Mouse (Mus musculus) embryonic facial prominence, embryonic 14.5 days (tissue): ENCODE data around the gene Cd59a. TPM values are rescaled to one million over a fixed set of nuclear protein-coding genes. Genes with fewer than 3 reads are reported as not detected.

Experiments
- ATAC-seq: fragments of 200-750 bp; cut with Nextera tagmentation; 2 replicates; pipeline ENCODE4 v1.8.0; 2017; ENCODE audit warnings: low read depth, moderate number of reproducible peaks, moderate TSS enrichment
- DNase-seq: peaks from one replicate; pipeline ENCODE4 v3.0.0-alpha.2; 2015; ENCODE audit warnings: low spot score
- H3K27ac ChIP-seq: fragments of 300-500 bp; sonication (generic); replicated peaks from 2 replicates; pipeline ENCODE4 v1.5.1; 2014; ENCODE audit warnings: low read depth, mild to moderate bottlenecking, low read length, moderate library complexity
- H3K27me3 ChIP-seq: fragments of 300-500 bp; sonication (generic); replicated peaks from 2 replicates; pipeline ENCODE4 v1.6.1; 2014; ENCODE audit warnings: low read length; ENCODE audit not compliant: control insufficient read depth, insufficient read depth
- H3K36me3 ChIP-seq: fragments of 300-500 bp; sonication (generic); 2 replicates; pipeline ENCODE4 v1.6.1; 2014; ENCODE audit warnings: low read length, mixed read lengths; ENCODE audit not compliant: control insufficient read depth, insufficient read depth
- H3K4me1 ChIP-seq: fragments of 300-500 bp; sonication (generic); 2 replicates; pipeline ENCODE4 v1.6.1; 2014; ENCODE audit warnings: antibody characterized with exemption, low read length; ENCODE audit not compliant: control insufficient read depth, insufficient read depth
- H3K4me2 ChIP-seq: fragments of 300-500 bp; sonication (generic); 2 replicates; pipeline ENCODE4 v1.6.1; 2014; ENCODE audit warnings: low read depth, mild to moderate bottlenecking, low read length, moderate library complexity, mixed read lengths
- H3K4me3 ChIP-seq: fragments of 300-500 bp; sonication (generic); 2 replicates; pipeline ENCODE4 v1.5.1; 2014; ENCODE audit warnings: low read depth, mild to moderate bottlenecking, low read length
- H3K9ac ChIP-seq: fragments of 300-500 bp; sonication (generic); 2 replicates; pipeline ENCODE4 v1.6.1; 2014; ENCODE audit warnings: low read depth, mild to moderate bottlenecking, low read length, moderate library complexity, mixed read lengths
- H3K9me3 ChIP-seq: fragments of 300-500 bp; sonication (generic); 2 replicates; pipeline ENCODE4 v1.6.1; 2016; ENCODE audit warnings: low read length; ENCODE audit not compliant: control insufficient read depth
- WGBS: fragments of 180-500 bp; shearing (Covaris S2); extraction: QIAGEN DNeasy Blood & Tissue Kit; methylation state at CpG from one replicate; pipeline ENCODE4 v1.1.7; 2014; 5-methylcytosine and 5-hydroxymethylcytosine counted together
- polyA plus RNA-seq: library from polyadenylated mRNA; unstranded; fragments of >200 nt; fragmentation: Nextera tagmentation; extraction: Ambion mirVana; gene quantifications from 2 replicates; pipeline ENCODE4 v1.2.1, GENCODE M21; 2014

Gene Cd59a
- polyA plus RNA-seq, 1 experiment from 2014 or later = 23.5 TPM

- Histone ChIP-seq H3K27ac (no peak overlapping the region), H3K4me1 (0 out of 2 replicates have a peak, but pooled peaks cover 5% of the 10 kb centered on the region), H3K36me3 (no peaks in the 10 kb centered on the region), H3K9ac (peak overlapping the region; percentile 69; the same call in 1 of the 2 replicates), H3K4me2 (peak overlapping the region; percentile 94), H3K27me3 (no peaks in the 10 kb centered on the region), H3K4me3 (peak overlapping the region; percentile 64), H3K9me3 (no peaks in the 10 kb centered on the region)
- no peak for DNase-seq
- WGBS = 40% methylated on average over 3 of the region's 3 CpGs
- ATAC-seq = no peak
Observed at GRCm38 (mm10) chr2:104123540-104123939, 27.9 kb downstream of the Cd59a start.

- WGBS = 68% methylated on average over 5 of the region's 5 CpGs
- no peak overlapping the region for H3K4me3 ChIP-seq
- no peaks in the 10 kb centered on the region for H3K27me3 ChIP-seq
Observed at GRCm38 (mm10) chr2:104124071-104124470, 28.5 kb downstream of the Cd59a start.

DNA sequence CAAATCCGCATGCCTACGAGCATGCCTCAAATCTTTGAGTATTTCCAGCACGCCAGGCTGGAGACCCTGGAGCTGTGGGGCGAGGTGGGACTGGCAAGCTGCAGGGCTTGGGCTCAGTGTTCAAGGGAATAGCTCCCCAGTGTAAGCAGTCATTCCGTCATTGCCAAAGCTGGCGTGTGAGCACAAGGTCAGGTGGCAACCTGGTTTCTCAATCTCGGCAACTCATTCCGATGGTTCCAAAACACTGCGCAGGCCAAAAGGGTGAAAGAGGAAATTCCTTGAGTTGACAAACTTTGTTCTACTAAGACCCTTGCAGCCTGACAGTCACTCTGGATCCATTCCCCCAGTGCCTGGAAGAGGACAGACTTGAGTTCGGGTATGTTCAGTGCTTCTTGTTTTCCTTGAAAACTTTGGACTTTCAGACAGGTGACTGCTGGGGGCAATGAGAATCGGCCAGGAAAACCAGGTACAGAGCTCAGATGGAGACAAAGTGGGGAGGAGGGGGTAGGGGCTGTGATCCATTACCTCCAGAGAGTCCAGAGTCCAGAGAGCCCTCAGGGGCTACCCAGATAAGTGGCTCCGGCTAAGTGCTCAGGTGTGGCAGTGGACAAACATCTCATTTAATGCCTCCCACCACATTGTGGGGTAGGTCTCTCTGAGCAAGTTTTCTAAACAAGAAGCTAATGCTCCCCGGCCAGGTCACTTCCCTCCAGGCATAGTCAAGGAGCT, 33.4 kb downstream of the Cd59a start:
- Histone ChIP-seq H3K27me3 (no peaks in the 10 kb centered on the region), H3K9me3 (no peaks in the 10 kb centered on the region), H3K36me3 (no peaks in the 10 kb centered on the region), H3K27ac (no peak overlapping the region), H3K4me3 (no peak overlapping the region), H3K4me1 (no peaks in the 10 kb centered on the region), H3K4me2 (no peak overlapping the region), H3K9ac (no peak overlapping the region)
- WGBS = 79% methylated on average over 13 of the region's 13 CpGs
- no peak for ATAC-seq
- DNase-seq = no peak

More at GRCm38 (mm10) chr2:104124071-104124470, 28.5 kb downstream of the Cd59a start:
- no peak overlapping the region for H3K9ac ChIP-seq
- no peak for ATAC-seq
- H3K4me1 ChIP-seq = 0 out of 2 replicates have a peak, but pooled peaks cover 5% of the 10 kb centered on the region
- DNase-seq = no peak
- H3K4me2 ChIP-seq = no peak overlapping the region
- H3K9me3 ChIP-seq = no peaks in the 10 kb centered on the region
- no peak overlapping the region for H3K27ac ChIP-seq
- no peaks in the 10 kb centered on the region for H3K36me3 ChIP-seq

DNA sequence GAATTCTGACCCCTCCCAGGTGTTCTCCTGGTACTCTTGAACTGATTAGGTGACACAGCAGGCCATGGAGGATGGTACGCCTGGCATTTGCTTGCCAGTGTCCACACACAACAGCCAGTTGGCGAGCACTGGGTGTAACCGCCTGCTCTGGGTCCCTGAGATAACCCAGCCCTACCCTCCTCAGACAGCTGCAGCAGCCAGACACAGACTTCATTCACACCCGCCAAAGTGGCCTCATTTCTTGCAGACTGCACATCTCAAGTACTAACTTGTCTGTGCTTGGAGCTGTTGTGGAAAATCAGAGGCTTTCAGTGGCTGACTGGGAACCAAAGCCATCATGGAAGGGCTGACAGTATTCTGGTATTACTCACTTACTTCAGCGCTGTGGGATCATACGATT, 34.6 kb downstream of the Cd59a start:
- 73% methylated on average over 6 of the region's 6 CpGs for WGBS
- Histone ChIP-seq H3K4me1 (no peaks in the 10 kb centered on the region), H3K36me3 (no peaks in the 10 kb centered on the region), H3K9ac (no peak overlapping the region), H3K27ac (no peak overlapping the region), H3K9me3 (no peaks in the 10 kb centered on the region), H3K4me2 (no peak overlapping the region), H3K27me3 (no peaks in the 10 kb centered on the region), H3K4me3 (no peak overlapping the region)
- DNase-seq = peak; percentile 70
- peak; percentile 56 for ATAC-seq

DNA sequence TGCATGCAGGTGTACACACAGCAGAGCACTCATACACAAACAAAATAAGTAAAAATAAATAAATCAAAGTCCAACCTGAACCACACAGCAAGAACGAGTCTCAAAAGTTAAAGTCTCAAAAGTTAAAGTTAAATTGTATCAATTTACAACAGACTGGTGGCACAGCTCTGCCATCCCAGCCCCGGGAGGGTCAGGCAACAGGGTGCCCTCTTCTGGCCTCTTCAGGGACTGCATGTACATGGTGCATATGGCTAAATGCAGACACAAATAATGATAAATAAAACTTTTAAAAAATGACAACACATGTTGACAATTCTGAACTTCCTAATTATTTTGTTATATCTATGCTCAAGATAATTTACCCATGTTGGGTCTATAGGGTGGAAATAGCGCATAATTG, 35.4 kb downstream of the Cd59a start:
- no peak overlapping the region for H3K4me2 ChIP-seq
- no peak overlapping the region for H3K9ac ChIP-seq
- WGBS = 50% methylated on average over 3 of the region's 3 CpGs
- no peaks in the 10 kb centered on the region for H3K4me1 ChIP-seq
- no peak overlapping the region for H3K4me3 ChIP-seq
- H3K27me3 ChIP-seq = no peaks in the 10 kb centered on the region
- H3K27ac ChIP-seq = no peak overlapping the region
- DNase-seq (no peak), ATAC-seq (no peak)
- no peaks in the 10 kb centered on the region for H3K9me3 ChIP-seq
- no peaks in the 10 kb centered on the region for H3K36me3 ChIP-seq

DNA sequence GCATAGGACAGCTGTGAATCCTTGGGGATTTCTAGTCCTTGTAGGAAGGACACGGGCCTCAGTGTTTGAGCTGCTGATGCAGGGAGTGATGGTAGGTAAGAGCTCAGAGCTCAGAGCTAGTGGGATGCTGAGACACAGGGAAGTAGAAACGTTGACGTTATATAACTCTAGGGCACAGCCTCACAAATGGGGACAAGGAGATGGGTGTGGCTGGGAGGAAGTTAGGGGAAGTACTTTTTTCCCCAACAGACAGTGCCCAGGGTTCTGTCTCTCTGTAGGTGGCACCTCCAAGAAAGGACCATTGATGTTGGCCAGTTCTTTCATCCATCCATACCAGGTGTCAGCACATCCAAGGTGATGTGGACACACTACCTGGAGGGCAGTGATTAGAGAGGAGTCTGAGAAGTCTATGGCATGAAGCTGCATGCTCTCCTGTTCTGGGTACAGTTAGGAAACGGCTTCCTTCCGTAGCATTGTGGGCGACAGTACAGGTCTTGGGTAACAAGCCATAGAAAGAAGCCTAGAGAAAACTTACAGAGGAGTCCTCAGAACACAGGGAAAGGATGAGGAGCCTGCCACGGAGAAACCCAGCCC, 36.8 kb downstream of the Cd59a start:
- Histone ChIP-seq H3K4me1 (no peaks in the 10 kb centered on the region), H3K4me2 (no peak overlapping the region), H3K27me3 (no peaks in the 10 kb centered on the region), H3K9ac (no peak overlapping the region), H3K9me3 (no peaks in the 10 kb centered on the region), H3K36me3 (no peaks in the 10 kb centered on the region), H3K4me3 (no peak overlapping the region), H3K27ac (no peak overlapping the region)
- ATAC-seq (no peak), DNase-seq (no peak)
- WGBS = 71% methylated on average over 7 of the region's 7 CpGs

DNA sequence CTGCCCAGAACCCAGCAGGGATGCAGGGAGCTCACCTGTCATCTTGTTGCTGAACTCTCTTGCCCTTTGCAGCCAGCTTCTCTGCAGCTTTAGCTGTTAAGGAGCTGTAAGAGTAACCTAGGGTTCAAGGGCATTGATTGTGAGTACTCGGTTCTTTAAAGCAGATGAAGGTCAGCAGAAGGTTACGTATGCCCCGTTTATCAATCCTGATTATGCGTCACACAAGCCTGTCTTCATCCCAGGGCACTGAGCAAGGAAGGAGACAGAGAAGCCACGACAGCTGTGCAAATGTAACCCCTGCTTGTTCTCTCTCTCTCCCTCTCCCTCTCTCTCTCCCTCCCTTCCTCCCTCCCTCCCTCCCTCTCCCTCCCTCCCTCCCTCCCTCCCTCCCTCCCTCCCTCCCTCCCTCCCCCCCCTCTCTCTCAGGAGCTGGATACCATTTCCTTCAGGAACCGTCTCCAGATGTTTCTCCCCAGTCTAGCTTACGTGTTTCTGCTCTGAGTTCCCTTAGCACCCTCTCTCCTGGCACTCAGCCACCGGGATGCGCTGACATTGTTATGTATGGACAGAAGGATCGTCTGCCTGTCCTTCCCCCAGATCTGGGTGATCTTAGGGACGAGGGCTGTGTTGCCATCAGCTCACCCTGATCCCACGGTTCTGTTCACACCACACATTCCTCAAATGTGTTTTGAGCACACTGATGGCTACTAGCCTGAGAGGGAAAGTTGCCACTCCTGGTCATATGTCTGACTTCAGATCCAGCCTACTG, 37.6 kb downstream of the Cd59a start:
- 24% methylated on average over 11 of the region's 12 CpGs for WGBS
- no peaks in the 10 kb centered on the region for H3K4me1 ChIP-seq
- no peak overlapping the region for H3K9ac ChIP-seq
- DNase-seq (no peak), ATAC-seq (no peak)
- no peaks in the 10 kb centered on the region for H3K27me3 ChIP-seq
- no peak overlapping the region for H3K4me3 ChIP-seq
- no peaks in the 10 kb centered on the region for H3K36me3 ChIP-seq
- H3K4me2 ChIP-seq = no peak overlapping the region
- H3K9me3 ChIP-seq = no peaks in the 10 kb centered on the region
- H3K27ac ChIP-seq = no peak overlapping the region

GRCm38 (mm10) chr2:104134150-104135056, 38.8 kb downstream of the Cd59a start:
- Histone ChIP-seq H3K36me3 (no peaks in the 10 kb centered on the region), H3K9me3 (no peaks in the 10 kb centered on the region), H3K4me3 (no peak overlapping the region), H3K4me2 (no peak overlapping the region), H3K27ac (no peak overlapping the region), H3K9ac (no peak overlapping the region), H3K27me3 (no peaks in the 10 kb centered on the region), H3K4me1 (no peaks in the 10 kb centered on the region)
- DNase-seq (peak; percentile 86), ATAC-seq (peak; percentile 68)
- 47% methylated on average over 8 of the region's 8 CpGs for WGBS
